Comparison of ENCODE assay signal across 7 mouse cellular contexts in the genomic region with DNA sequence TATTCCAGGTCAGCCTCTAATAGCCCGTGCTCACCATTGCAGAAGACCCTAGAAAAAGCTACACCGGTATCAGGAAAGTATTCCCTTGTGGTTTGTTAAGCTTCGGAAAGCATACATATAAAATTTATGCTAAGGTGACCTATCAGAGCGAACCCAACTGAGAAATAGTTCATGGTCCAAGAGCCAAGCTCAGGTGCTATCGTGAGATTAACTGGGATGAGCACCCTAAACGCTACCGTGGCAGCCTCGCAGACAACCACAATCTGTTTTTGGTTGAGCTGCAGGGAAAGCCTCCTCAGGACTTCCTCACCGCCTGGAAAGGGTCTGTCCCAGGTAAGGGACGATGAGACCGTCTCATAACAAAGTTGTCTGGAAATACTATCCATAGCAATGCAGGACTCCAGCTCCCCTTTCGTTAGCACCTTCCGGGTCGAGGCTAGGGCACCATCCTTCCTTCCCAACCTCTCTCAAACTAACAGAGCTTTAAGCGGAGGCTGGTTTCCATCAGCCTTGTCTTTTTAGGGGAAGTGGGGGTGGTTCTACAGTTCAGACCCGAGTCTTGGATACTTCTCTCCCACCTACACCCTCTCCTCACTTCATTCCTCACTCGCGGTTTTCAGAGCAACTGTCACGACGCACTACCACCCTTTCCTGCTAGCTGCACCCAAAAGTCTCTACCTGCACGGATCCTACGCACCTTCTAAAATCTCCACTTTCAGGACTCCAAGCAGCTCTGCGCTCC. TPM values are rescaled to one million over a fixed set of nuclear protein-coding genes. Genes with fewer than 3 reads are reported as not detected.
A peak's percentile ranks its signal among the peaks of the same experiment; 100 is the strongest.
DNase-seq lines count a peak whose midpoint lies in the region; ATAC-seq and TF ChIP-seq lines count a peak whose summit lies in the region.

No protein-coding gene starts in this region.

- TF ChIP-seq EP300 in lung, postnatal 0 days (IDR thresholded peaks at IDR 0.05), result no peak
- TF ChIP-seq EP300 in liver, postnatal 0 days (IDR thresholded peaks at IDR 0.05; ENCODE audit: low read depth), result no peak

- TF ChIP-seq CTCF in lung, postnatal 0 days (IDR thresholded peaks at IDR 0.05), result no peak
- TF ChIP-seq CTCF in liver, postnatal 0 days (IDR thresholded peaks at IDR 0.05; ENCODE audit: low read depth), result no peak

- H3K4me2 ChIP-seq in lung, postnatal 0 days (replicated peaks; ENCODE audit: low read depth, low read length), result peak overlapping the region; percentile 98
- H3K4me2 ChIP-seq in liver, postnatal 0 days (ENCODE audit: low read depth, low read length), result peak overlapping the region; percentile 99

- no peaks in the 10 kb centered on the region for H3K36me3 ChIP-seq in lung, postnatal 0 days (ENCODE audit: insufficient read depth, low read length)
- no peaks in the 10 kb centered on the region for H3K36me3 ChIP-seq in embryonic facial prominence, embryonic 10.5 days (replicated peaks)
- H3K36me3 ChIP-seq in liver, postnatal 0 days (replicated peaks; ENCODE audit: insufficient read depth, low read length), result no peaks in the 10 kb centered on the region

- no peak for DNase-seq in lung, postnatal 0 days (ENCODE audit: low spot score)
- DNase-seq in lung, adult 18-20 months, result no peak
- DNase-seq in embryonic facial prominence, embryonic 10.5 days (ENCODE audit: low spot score), result peak; percentile 38
- DNase-seq in heart, postnatal 4 days, result peak; percentile 12
- no peak for DNase-seq in liver, postnatal 0 days
- DNase-seq in telencephalon, adult 2 months (ENCODE audit: low read depth, low spot score), result peak; percentile 82
- no peak for DNase-seq in ovary, postnatal 10 days (ENCODE audit: low spot score)

- no peaks in the 10 kb centered on the region for H3K9me3 ChIP-seq in lung, postnatal 0 days (ENCODE audit: low read length)
- H3K9me3 ChIP-seq in embryonic facial prominence, embryonic 10.5 days, result no peaks in the 10 kb centered on the region
- H3K9me3 ChIP-seq in liver, postnatal 0 days (ENCODE audit: low read length), result no peaks in the 10 kb centered on the region

- peak overlapping the region; percentile 91; the same call in 1 of the 2 replicates for H3K27ac ChIP-seq in lung, postnatal 0 days (ENCODE audit: low read length)
- peak overlapping the region; percentile 95 for H3K27ac ChIP-seq in embryonic facial prominence, embryonic 10.5 days (replicated peaks)
- peak overlapping the region; percentile 89 for H3K27ac ChIP-seq in liver, postnatal 0 days (ENCODE audit: low read depth)

- H3K9ac ChIP-seq in lung, postnatal 0 days (replicated peaks; ENCODE audit: low read depth), result peak overlapping the region; percentile 82
- H3K9ac ChIP-seq in liver, postnatal 0 days (replicated peaks), result peak overlapping the region; percentile 80

- no peaks in the 10 kb centered on the region for H3K27me3 ChIP-seq in lung, postnatal 0 days (replicated peaks; ENCODE audit: insufficient read depth, low read length)
- peaks cover 56% of the 10 kb centered on the region for H3K27me3 ChIP-seq in embryonic facial prominence, embryonic 10.5 days (replicated peaks; ENCODE audit: low read depth, poor library complexity, severe bottlenecking)
- 0 out of 2 replicates have a peak, but pooled peaks cover 4% of the 10 kb centered on the region for H3K27me3 ChIP-seq in liver, postnatal 0 days (ENCODE audit: insufficient read depth, low read length)

- no peak for ATAC-seq in lung, postnatal 0 days
- ATAC-seq in liver, postnatal 0 days, result no peak

- peaks cover 13% of the 10 kb centered on the region; the same call in 1 of the 2 replicates for H3K4me1 ChIP-seq in lung, postnatal 0 days (ENCODE audit: insufficient read depth, low read depth, low read length)
- peaks cover 57% of the 10 kb centered on the region for H3K4me1 ChIP-seq in embryonic facial prominence, embryonic 10.5 days
- peaks cover 8% of the 10 kb centered on the region for H3K4me1 ChIP-seq in liver, postnatal 0 days (ENCODE audit: insufficient read depth)

- peak overlapping the region; percentile 86 for H3K4me3 ChIP-seq in lung, postnatal 0 days (ENCODE audit: low read depth, low read length)
- H3K4me3 ChIP-seq in embryonic facial prominence, embryonic 10.5 days, result peak overlapping the region; percentile 90
- peak overlapping the region; percentile 84 for H3K4me3 ChIP-seq in liver, postnatal 0 days (ENCODE audit: low read depth, low read length)

- WGBS in lung, postnatal 0 days, result 8% methylated on average over 23 of the region's 23 CpGs
- WGBS in embryonic facial prominence, embryonic 10.5 days, result 12% methylated on average over 23 of the region's 23 CpGs
- WGBS in liver, postnatal 0 days (ENCODE audit: insufficient replicate concordance), result 11% methylated on average over 23 of the region's 23 CpGs

RNA-seq across cellular contexts. Expression of gene Nin, which starts 3.0 kb away (rescaled TPM):
- polyA plus RNA-seq in lung, postnatal 0 days (2015; fragmentation: Nextera tagmentation; extraction: Ambion mirVana), result 8.3 and 8.6 TPM in 2 replicates
- polyA plus RNA-seq in embryonic facial prominence, embryonic 10.5 days (2016; fragmentation: Nextera tagmentation; extraction: Ambion mirVana), result 11.7 and 12.1 TPM in 2 replicates
- total RNA-seq in heart, postnatal 4 days (2021), result 10 to 100 TPM; 41.3 to 42.0 TPM
- polyA plus RNA-seq in liver, postnatal 0 days (2015; fragmentation: Nextera tagmentation; extraction: Ambion mirVana), result 1.9 and 2.9 TPM in 2 replicates

RNA-seq across cellular contexts. Expression of gene Abhd12b, which starts 43.4 kb away (rescaled TPM):
- polyA plus RNA-seq in lung, postnatal 0 days (2015; fragmentation: Nextera tagmentation; extraction: Ambion mirVana), result 0.45 and 0.57 TPM in 2 replicates
- not detected in 2 replicates for polyA plus RNA-seq in embryonic facial prominence, embryonic 10.5 days (2016; fragmentation: Nextera tagmentation; extraction: Ambion mirVana)
- not detected for total RNA-seq in heart, postnatal 4 days (2021)
- polyA plus RNA-seq in liver, postnatal 0 days (2015; fragmentation: Nextera tagmentation; extraction: Ambion mirVana), result not detected in 2 replicates

Comparison
In these comparisons a context has a peak if more than half of its experiments do, and no peak if none do; other contexts are left out.
1. DNase-seq: peak in embryonic facial prominence, embryonic 10.5 days (single experiment), heart, postnatal 4 days (single experiment) and telencephalon, adult 2 months (single experiment); none in lung, postnatal 0 days (single experiment), lung, adult 18-20 months (0 of 2), liver, postnatal 0 days (single experiment) and ovary, postnatal 10 days (single experiment).
2. Peak in every context shown above with its lines, with median percentiles within 50 percentile points of each other: H3K27ac ChIP-seq and H3K4me3 ChIP-seq.